Mouse (Mus musculus) heart, postnatal 0 days (tissue): ENCODE data around the gene Napepld.

Experiments
- CTCF ChIP-seq: IDR thresholded peaks from 2 replicates; pipeline ENCODE4 v1.5.1; 2016; ENCODE audit warnings: antibody characterized with exemption, control low read depth, low read depth
- EP300 ChIP-seq: IDR thresholded peaks from 2 replicates; pipeline ENCODE4 v1.6.1; 2016; ENCODE audit warnings: antibody characterized with exemption, low read depth

DNA sequence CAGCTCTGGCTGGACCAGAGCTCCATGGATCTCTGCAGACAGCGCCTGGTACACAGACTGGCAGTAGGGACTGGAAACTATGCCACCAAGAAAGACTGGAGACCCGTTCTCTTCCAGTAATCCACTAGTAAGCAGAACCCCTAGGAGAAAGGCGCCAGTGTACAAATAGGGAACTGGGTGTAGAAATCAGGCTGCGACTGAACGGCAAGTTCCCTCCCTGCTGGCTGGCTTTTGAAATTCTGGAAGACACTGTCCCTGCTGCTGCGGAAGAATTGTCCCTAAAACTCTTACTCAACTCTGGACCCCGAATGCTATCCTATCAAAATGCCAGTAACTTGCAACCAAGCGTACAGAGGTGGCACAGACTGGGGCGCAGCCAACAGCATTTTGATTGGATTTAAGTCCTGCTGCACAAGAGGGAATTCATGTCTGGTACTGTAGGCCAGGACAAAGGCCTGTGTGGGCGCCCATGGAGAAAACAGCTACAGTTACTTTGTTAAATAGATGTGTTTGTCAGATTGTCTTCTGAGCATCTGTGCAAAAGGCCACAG is 16.0 kb upstream of the Napepld start:
- no peak for TF ChIP-seq CTCF
- no peak for TF ChIP-seq EP300
